Mouse (Mus musculus) heart, embryonic 14.5 days (tissue): Measurements from ENCODE around the gene Camta1. TPM values are rescaled to one million over a fixed set of nuclear protein-coding genes. Genes with fewer than 3 reads are reported as not detected.
"Not testable (repeated sequence)": the region's sequence is repeated elsewhere in the genome, so short reads cannot be mapped to it uniquely, and the experiment has no call there.

Source experiments
- ATAC-seq: fragments of 200-750 bp; cut with Nextera tagmentation; 2 replicates; pipeline ENCODE4 v1.8.0; 2017; ENCODE audit warnings: low read depth, moderate TSS enrichment; ENCODE audit not compliant: insufficient number of reproducible peaks, insufficient read depth, low FRiP score
- H3K27ac ChIP-seq, 2 experiments: fragments of 200-500 bp in 1 of 2; fragments of 300-500 bp in 1 of 2; sonication (generic) in 1 of 2; replicated peaks in 1 of 2; 2 replicates each; pipeline ENCODE4 v1.5.1; 2012 to 2014; ENCODE audit warnings: low read depth in 2 of 2, low read length in 2 of 2, control low read depth in 1 of 2, mild to moderate bottlenecking in 1 of 2, mixed read lengths in 1 of 2; ENCODE audit not compliant: control insufficient read depth in 1 of 2, insufficient read depth in 1 of 2
- H3K27me3 ChIP-seq: fragments of 300-500 bp; sonication (generic); 2 replicates; pipeline ENCODE4 v1.6.1; 2014; ENCODE audit warnings: mild to moderate bottlenecking, low read length, control low read depth; ENCODE audit not compliant: control insufficient read depth, insufficient read depth
- H3K36me3 ChIP-seq: fragments of 300-500 bp; sonication (generic); 2 replicates; pipeline ENCODE4 v1.6.1; 2014; ENCODE audit warnings: mild to moderate bottlenecking, control low read depth, low read length, mixed read lengths; ENCODE audit not compliant: control insufficient read depth, insufficient read depth
- H3K4me1 ChIP-seq, 2 experiments: fragments of 200-500 bp in 1 of 2; fragments of 300-500 bp in 1 of 2; sonication (generic) in 1 of 2; 2 replicates each; pipeline ENCODE4 v1.6.1; 2012 to 2014; ENCODE audit warnings: low read length in 2 of 2, control low read depth in 1 of 2, mixed read lengths in 1 of 2; ENCODE audit not compliant: control insufficient read depth in 2 of 2, insufficient read depth in 2 of 2
- H3K4me2 ChIP-seq: fragments of 300-500 bp; sonication (generic); 2 replicates; pipeline ENCODE4 v1.6.1; 2014; ENCODE audit warnings: mild to moderate bottlenecking, low read length
- H3K4me3 ChIP-seq, 2 experiments: fragments of 200-500 bp in 1 of 2; fragments of 300-500 bp in 1 of 2; sonication (generic) in 1 of 2; 2 replicates each; pipeline ENCODE4 v1.5.1; 2012 to 2014; ENCODE audit warnings: low read length in 2 of 2, mild to moderate bottlenecking in 2 of 2, control low read depth in 1 of 2, low read depth in 1 of 2, moderate library complexity in 1 of 2; ENCODE audit not compliant: control insufficient read depth in 1 of 2, insufficient read depth in 1 of 2
- H3K9ac ChIP-seq: fragments of 300-500 bp; sonication (generic); 2 replicates; pipeline ENCODE4 v1.6.1; 2014; ENCODE audit warnings: mild to moderate bottlenecking, low read length
- H3K9me3 ChIP-seq: fragments of 300-500 bp; sonication (generic); 2 replicates; pipeline ENCODE4 v1.6.1; 2016; ENCODE audit warnings: low read length, control low read depth; ENCODE audit not compliant: control insufficient read depth
- WGBS: fragments of 180-500 bp; shearing (Covaris S2); extraction: QIAGEN DNeasy Blood & Tissue Kit; methylation state at CpG from one replicate; pipeline ENCODE4 v1.1.7; 2014; 5-methylcytosine and 5-hydroxymethylcytosine counted together
- polyA plus RNA-seq: library from polyadenylated mRNA; unstranded; fragments of >200 nt; fragmentation: Nextera tagmentation; extraction: Ambion mirVana; gene quantifications from 2 replicates; pipeline ENCODE4 v1.2.1, GENCODE M21; 2014

Camta1 gene
- polyA plus RNA-seq, 1 experiment from 2014 or later = 150 TPM

GRCm38 (mm10) chr4:151017356-151017755 is 844.3 kb downstream of the Camta1 start:
- H3K4me2 ChIP-seq, H3K9ac ChIP-seq, ATAC-seq, H3K4me1 ChIP-seq, H3K9me3 ChIP-seq, H3K27ac ChIP-seq, H3K27me3 ChIP-seq, H3K4me3 ChIP-seq: not testable (repeated sequence)
- 83% methylated on average over 1 of the region's 1 CpGs for WGBS
- H3K36me3 ChIP-seq = peaks cover 47% of the 10 kb centered on the region

GRCm38 (mm10) chr4:151015946-151016345 is 845.7 kb downstream of the Camta1 start:
- Histone ChIP-seq H3K27me3 (no peaks in the 10 kb centered on the region), H3K27ac (no peak overlapping the region), H3K36me3 (peaks cover 37% of the 10 kb centered on the region), H3K4me2 (no peak overlapping the region), H3K9ac (no peak overlapping the region), H3K4me3 (no peak overlapping the region), H3K4me1 (peaks cover 0 to 4% of the 10 kb centered on the region in 2 experiments; a peak in 1 of 4 replicates), H3K9me3 (no peaks in the 10 kb centered on the region)
- WGBS = 89% methylated on average over 10 of the region's 10 CpGs
- ATAC-seq = no peak

- ATAC-seq = no peak
- peaks cover 0 to 4% of the 10 kb centered on the region in 2 experiments; a peak in 1 of 4 replicates for H3K4me1 ChIP-seq
- WGBS = 81% methylated on average over 7 of the region's 7 CpGs
Measured at GRCm38 (mm10) chr4:151010316-151010715, 851.4 kb downstream of the Camta1 start.

GRCm38 (mm10) chr4:151006945-151007344 is 854.7 kb downstream of the Camta1 start:
- WGBS = 52% methylated on average over 6 of the region's 6 CpGs
- Histone ChIP-seq H3K4me1 (no peaks in the 10 kb centered on the region), H3K4me3 (no peak overlapping the region), H3K36me3 (peaks cover 28% of the 10 kb centered on the region), H3K9me3 (no peaks in the 10 kb centered on the region), H3K4me2 (no peak overlapping the region), H3K27ac (no peak overlapping the region), H3K9ac (no peak overlapping the region), H3K27me3 (no peaks in the 10 kb centered on the region)
- no peak for ATAC-seq

More at GRCm38 (mm10) chr4:151010316-151010715, 851.4 kb downstream of the Camta1 start:
- no peaks in the 10 kb centered on the region for H3K27me3 ChIP-seq
- no peak overlapping the region for H3K27ac ChIP-seq
- H3K36me3 ChIP-seq = peaks cover 31% of the 10 kb centered on the region
- no peaks in the 10 kb centered on the region for H3K9me3 ChIP-seq
- no peak overlapping the region for H3K9ac ChIP-seq
- no peak overlapping the region for H3K4me3 ChIP-seq
- no peak overlapping the region for H3K4me2 ChIP-seq

- Histone ChIP-seq H3K9me3 (no peaks in the 10 kb centered on the region), H3K27ac (no peak overlapping the region), H3K4me1 (no peaks in the 10 kb centered on the region), H3K4me3 (no peak overlapping the region), H3K4me2 (no peak overlapping the region), H3K36me3 (peaks cover 28% of the 10 kb centered on the region), H3K9ac (no peak overlapping the region), H3K27me3 (no peaks in the 10 kb centered on the region)
- 88% methylated on average over 13 of the region's 13 CpGs for WGBS
- no peak for ATAC-seq
Measured at GRCm38 (mm10) chr4:151005656-151006318, 855.9 kb downstream of the Camta1 start.

- no peak overlapping the region for H3K27ac ChIP-seq
- no peak overlapping the region for H3K4me3 ChIP-seq
- no peaks in the 10 kb centered on the region for H3K27me3 ChIP-seq
- 67% methylated on average over 13 of the region's 13 CpGs for WGBS
- peaks cover 15% of the 10 kb centered on the region for H3K36me3 ChIP-seq
- no peak overlapping the region for H3K4me2 ChIP-seq
- ATAC-seq = no peak
- H3K9ac ChIP-seq = no peak overlapping the region
- H3K4me1 ChIP-seq = no peaks in the 10 kb centered on the region
- no peaks in the 10 kb centered on the region for H3K9me3 ChIP-seq
Measured at GRCm38 (mm10) chr4:151001397-151001796, 860.3 kb downstream of the Camta1 start.

- 85% methylated on average over 9 of the region's 9 CpGs for WGBS
- no peak for ATAC-seq
- H3K4me3 ChIP-seq = no peak overlapping the region
- no peak overlapping the region for H3K4me2 ChIP-seq
- H3K27me3 ChIP-seq = no peaks in the 10 kb centered on the region; the same call in 1 of the 2 replicates
- no peaks in the 10 kb centered on the region; the same call in 1 of the 2 replicates for H3K9me3 ChIP-seq
- no peaks in the 10 kb centered on the region for H3K36me3 ChIP-seq
- no peak overlapping the region for H3K27ac ChIP-seq
- no peaks in the 10 kb centered on the region for H3K4me1 ChIP-seq
- H3K9ac ChIP-seq = no peak overlapping the region
Measured at GRCm38 (mm10) chr4:150998626-150999025, 863.0 kb downstream of the Camta1 start.

- Histone ChIP-seq H3K27ac (no peak within 1 kb of the TSS), H3K4me1 (no peaks in the 10 kb centered on the region), H3K9me3 (no peaks in the 10 kb centered on the region; the same call in none of the 2 replicates), H3K27me3 (no peaks in the 10 kb centered on the region; the same call in 1 of the 2 replicates), H3K4me2 (no peak within 1 kb of the TSS), H3K9ac (no peak within 1 kb of the TSS), H3K4me3 (no peak within 1 kb of the TSS), H3K36me3 (no peaks in the 10 kb centered on the region)
- no peak for ATAC-seq
- WGBS = 81% methylated on average over 7 of the region's 7 CpGs
Measured at GRCm38 (mm10) chr4:150996797-150997196, 864.9 kb downstream of the Camta1 start, which contains the start of gene Uts2. Gene Uts2 (plus strand): TSS chr4:150997097.
